Mouse (Mus musculus): Measurements from ENCODE around the gene Itga10. TPM values are rescaled to one million over a fixed set of nuclear protein-coding genes. Genes with fewer than 3 reads are reported as not detected.
A peak's percentile ranks its signal among the peaks of the same experiment; 100 is the strongest.
"Not testable (repeated sequence)": the region's sequence is repeated elsewhere in the genome, so short reads cannot be mapped to it uniquely, and the experiment has no call there.

The Itga10 gene
- polyA plus RNA-seq, 1 experiment from 2014 or later, result 0.17 TPM

DNA sequence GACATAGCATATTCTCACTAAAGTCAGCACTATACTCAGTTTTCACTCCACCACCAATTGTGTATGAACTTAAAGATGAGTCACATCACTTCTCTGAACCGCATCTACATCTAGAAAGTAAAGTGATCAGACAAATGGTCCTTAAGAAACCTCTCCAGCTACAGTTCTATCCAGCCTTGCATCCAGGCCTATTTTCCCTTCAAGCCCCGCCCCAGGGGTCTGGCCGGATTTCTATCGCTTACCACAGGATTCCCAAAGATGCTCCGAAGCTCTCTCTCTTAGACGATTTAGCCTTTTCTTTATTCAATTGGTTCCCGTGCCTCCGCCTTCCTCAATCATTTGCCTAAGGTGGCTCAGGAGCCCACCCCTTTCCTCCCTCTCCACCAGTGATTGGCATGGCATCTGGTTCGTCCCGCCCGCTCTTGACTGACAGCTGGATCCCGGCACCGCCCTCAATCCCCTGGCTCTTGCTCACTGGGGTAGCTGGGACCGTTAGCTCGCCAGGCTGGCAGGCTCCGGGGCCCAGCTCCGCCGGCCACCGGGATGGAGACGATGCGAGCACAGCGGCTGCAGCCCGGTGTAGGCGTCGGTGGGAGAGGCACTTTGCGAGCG lies 44.6 kb upstream of the Itga10 start, which contains the start of gene Lix1l:
TSS of gene Lix1l (plus strand) at position 511 of the 612 bp plus-strand sequence.
- H3K27me3 ChIP-seq (ENCODE audit: control insufficient read depth, insufficient read depth, low read depth, low read length), result peaks cover 66% of the 10 kb centered on the region
- H3K36me3 ChIP-seq (ENCODE audit: control insufficient read depth, insufficient read depth), result no peaks in the 10 kb centered on the region
- peak within 1 kb of the TSS; percentile 40 for H3K27ac ChIP-seq (ENCODE audit: low read length)
- WGBS (ENCODE audit: insufficient replicate concordance), result under 1% methylated on average over 27 of the region's 27 CpGs
- H3K4me3 ChIP-seq (ENCODE audit: low read depth, low read length), result peak within 1 kb of the TSS; percentile 68
- peaks cover 22% of the 10 kb centered on the region for H3K4me1 ChIP-seq (ENCODE audit: control insufficient read depth, low read depth, low read length)
- H3K9ac ChIP-seq (ENCODE audit: low read depth, low read length), result peak within 1 kb of the TSS; percentile 52
- peak; percentile 95 for ATAC-seq (ENCODE audit: low read depth)
- no peaks in the 10 kb centered on the region for H3K9me3 ChIP-seq (replicated peaks; ENCODE audit: control insufficient read depth, low read length)
- peak within 1 kb of the TSS; percentile 87 for H3K4me2 ChIP-seq (ENCODE audit: low read depth, low read length)

DNA sequence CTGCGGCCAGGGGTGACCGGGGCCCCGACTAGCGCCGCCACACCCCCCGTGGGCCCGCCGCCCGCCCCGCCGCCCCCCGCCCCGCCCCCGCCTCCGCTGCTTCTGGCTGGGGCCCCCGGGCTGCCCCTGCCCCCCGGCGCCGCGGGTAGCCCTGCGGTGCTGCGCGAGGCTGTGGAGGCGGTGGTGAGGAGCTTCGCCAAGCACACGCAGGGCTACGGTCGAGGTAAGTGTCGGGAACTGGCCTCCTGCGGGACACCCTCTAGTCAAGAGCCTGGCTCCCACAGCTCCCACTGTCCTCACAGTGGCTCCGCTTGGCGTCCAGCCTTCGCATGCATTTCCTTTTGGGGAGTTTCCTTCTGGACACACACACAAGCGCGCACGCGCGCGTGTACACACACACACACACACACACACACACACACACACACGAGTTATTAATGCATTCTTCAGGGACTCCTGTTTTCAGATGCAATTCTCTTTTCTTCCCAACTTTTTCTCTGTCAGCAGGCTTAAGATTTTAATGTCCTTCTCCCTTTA lies 44.1 kb upstream of the Itga10 start:
- ATAC-seq (ENCODE audit: low read depth), result peak; percentile 52
- Histone ChIP-seq H3K4me1 (ENCODE audit: control insufficient read depth, low read depth, low read length) (peaks cover 19% of the 10 kb centered on the region), H3K9ac (ENCODE audit: low read depth, low read length) (peak overlapping the region; percentile 52), H3K27ac (ENCODE audit: low read length) (peak overlapping the region; percentile 40), H3K36me3 (ENCODE audit: control insufficient read depth, insufficient read depth) (no peaks in the 10 kb centered on the region), H3K4me2 (ENCODE audit: low read depth, low read length) (peak overlapping the region; percentile 87), H3K27me3 (ENCODE audit: control insufficient read depth, insufficient read depth, low read depth, low read length) (peaks cover 60% of the 10 kb centered on the region), H3K9me3 (replicated peaks; ENCODE audit: control insufficient read depth, low read length) (no peaks in the 10 kb centered on the region), H3K4me3 (ENCODE audit: low read depth, low read length) (peak overlapping the region; percentile 68)
- 1% methylated on average over 25 of the region's 40 CpGs for WGBS (ENCODE audit: insufficient replicate concordance)

DNA sequence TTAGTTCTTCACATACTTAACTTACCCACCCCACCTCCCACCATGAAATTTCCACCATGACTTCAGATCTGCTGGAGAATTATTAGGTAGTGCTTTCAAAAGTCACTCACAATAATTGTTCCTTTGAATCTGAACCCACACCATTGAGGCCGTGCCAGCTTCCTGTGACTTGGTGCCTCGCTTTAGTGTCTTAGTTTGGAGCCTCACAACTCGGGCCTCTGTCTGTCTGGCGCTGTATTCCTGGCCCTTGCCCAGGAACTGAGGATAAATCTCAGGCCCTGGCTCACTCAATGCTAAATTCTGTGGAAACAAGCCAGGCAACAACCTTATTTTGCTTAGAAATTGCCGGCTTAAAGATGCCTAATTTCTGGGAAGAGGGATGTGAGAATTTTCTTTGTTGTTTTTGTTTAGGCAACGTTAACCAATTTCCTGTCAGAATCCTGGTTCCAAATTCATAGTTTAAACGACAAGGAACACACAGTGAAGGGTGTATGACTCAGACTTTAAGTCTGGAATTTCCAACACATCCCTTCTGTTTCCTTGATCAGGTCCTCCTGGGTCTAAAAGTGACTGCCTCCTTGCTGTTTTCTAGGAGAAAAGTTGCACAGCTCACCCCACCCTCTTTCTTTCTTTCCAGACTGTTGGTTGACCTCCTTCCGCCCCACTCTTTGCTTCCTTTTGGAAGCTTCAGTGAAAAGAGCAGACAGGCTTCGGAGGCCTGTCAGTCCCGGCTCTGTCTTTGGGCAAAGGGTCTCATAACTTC lies 43.3 kb upstream of the Itga10 start:
- Histone ChIP-seq H3K36me3 (ENCODE audit: control insufficient read depth, insufficient read depth) (no peaks in the 10 kb centered on the region), H3K27me3 (ENCODE audit: control insufficient read depth, insufficient read depth, low read depth, low read length) (peaks cover 52% of the 10 kb centered on the region), H3K4me3 (ENCODE audit: low read depth, low read length) (no peak overlapping the region; the same call in 1 of the 2 replicates), H3K9me3 (replicated peaks; ENCODE audit: control insufficient read depth, low read length) (no peaks in the 10 kb centered on the region), H3K9ac (ENCODE audit: low read depth, low read length) (no peak overlapping the region; the same call in 1 of the 2 replicates), H3K4me1 (ENCODE audit: control insufficient read depth, low read depth, low read length) (peaks cover 11% of the 10 kb centered on the region), H3K27ac (ENCODE audit: low read length) (no peak overlapping the region), H3K4me2 (ENCODE audit: low read depth, low read length) (peak overlapping the region; percentile 87)
- 46% methylated on average over 10 of the region's 10 CpGs for WGBS (ENCODE audit: insufficient replicate concordance)
- ATAC-seq (ENCODE audit: low read depth), result no peak

DNA sequence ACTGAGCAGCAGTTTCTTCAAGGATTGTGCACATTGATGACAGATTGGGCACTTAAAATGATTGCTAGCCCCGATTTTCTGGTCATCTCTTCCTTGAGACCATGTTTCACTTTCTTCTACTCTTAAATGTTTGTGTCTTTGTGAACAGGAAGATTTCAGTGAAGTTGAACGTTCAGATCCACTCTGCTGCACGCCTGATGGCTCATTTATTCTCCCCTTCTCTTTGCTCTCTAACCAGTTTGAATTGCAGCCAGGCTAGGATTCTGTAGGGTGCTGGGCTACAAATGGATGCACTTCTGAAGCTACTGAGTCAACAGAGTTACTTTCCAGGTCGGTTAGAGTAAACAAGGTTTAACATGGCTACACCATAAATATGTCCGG lies 42.7 kb upstream of the Itga10 start:
- H3K4me3 ChIP-seq (ENCODE audit: low read depth, low read length), result no peak overlapping the region

DNA sequence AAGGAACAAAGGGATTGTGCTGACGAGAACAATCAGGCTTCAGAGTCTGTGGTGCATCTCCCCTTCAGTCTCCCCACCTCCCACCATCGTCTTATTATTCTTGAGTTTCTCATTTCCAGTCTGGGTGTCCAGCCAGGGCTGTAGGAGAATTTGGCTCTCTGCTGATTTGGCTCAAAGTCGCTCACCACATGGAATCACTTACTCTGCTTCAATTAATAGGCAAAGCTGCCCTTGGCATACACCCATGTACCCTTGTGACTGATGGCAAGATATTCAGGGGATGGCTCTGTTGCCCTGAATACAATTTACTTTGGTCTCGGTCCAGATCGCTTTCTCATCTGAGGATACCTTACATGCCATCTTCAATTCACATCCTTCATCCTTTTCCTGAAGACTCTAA lies 42.1 kb upstream of the Itga10 start:
- Histone ChIP-seq H3K36me3 (ENCODE audit: control insufficient read depth, insufficient read depth) (no peaks in the 10 kb centered on the region), H3K27ac (ENCODE audit: low read length) (no peak overlapping the region), H3K27me3 (ENCODE audit: control insufficient read depth, insufficient read depth, low read depth, low read length) (peaks cover 40% of the 10 kb centered on the region), H3K9ac (ENCODE audit: low read depth, low read length) (no peak overlapping the region), H3K4me1 (ENCODE audit: control insufficient read depth, low read depth, low read length) (peaks cover 2% of the 10 kb centered on the region; the same call in 1 of the 2 replicates), H3K9me3 (replicated peaks; ENCODE audit: control insufficient read depth, low read length) (no peaks in the 10 kb centered on the region), H3K4me3 (ENCODE audit: low read depth, low read length) (no peak overlapping the region), H3K4me2 (ENCODE audit: low read depth, low read length) (no peak overlapping the region)
- 66% methylated on average over 5 of the region's 5 CpGs for WGBS (ENCODE audit: insufficient replicate concordance)
- no peak for ATAC-seq (ENCODE audit: low read depth)

More for the DNA sequence above, 42.7 kb upstream of the Itga10 start:
- 32% methylated on average over 5 of the region's 5 CpGs for WGBS (ENCODE audit: insufficient replicate concordance)
- Histone ChIP-seq H3K9ac (ENCODE audit: low read depth, low read length) (no peak overlapping the region), H3K27me3 (ENCODE audit: control insufficient read depth, insufficient read depth, low read depth, low read length) (peaks cover 47% of the 10 kb centered on the region), H3K27ac (ENCODE audit: low read length) (no peak overlapping the region), H3K4me1 (ENCODE audit: control insufficient read depth, low read depth, low read length) (peaks cover 6% of the 10 kb centered on the region), H3K4me2 (ENCODE audit: low read depth, low read length) (no peak overlapping the region), H3K9me3 (replicated peaks; ENCODE audit: control insufficient read depth, low read length) (no peaks in the 10 kb centered on the region), H3K36me3 (ENCODE audit: control insufficient read depth, insufficient read depth) (no peaks in the 10 kb centered on the region)
- ATAC-seq (ENCODE audit: low read depth), result no peak

DNA sequence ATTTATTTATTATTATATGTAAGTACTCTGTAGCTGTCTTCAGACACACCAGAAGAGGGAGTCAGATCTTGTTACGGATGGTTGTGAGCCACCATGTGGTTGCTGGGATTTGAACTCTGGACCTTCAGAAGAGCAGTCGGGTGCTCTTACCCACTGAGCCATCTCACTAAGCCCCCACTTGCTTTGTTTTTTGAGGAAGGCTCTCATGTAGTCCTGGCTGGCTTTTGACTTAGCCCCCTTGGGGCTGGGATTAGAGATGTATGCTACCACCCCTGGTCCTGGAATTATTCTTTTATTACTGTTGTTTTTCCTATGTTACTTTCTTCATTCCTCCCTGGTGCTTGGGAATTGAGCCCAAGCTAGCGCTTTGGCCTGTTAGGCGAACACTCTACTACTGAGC lies 39.4 kb upstream of the Itga10 start:
- WGBS (ENCODE audit: insufficient replicate concordance), result 78% methylated on average over 4 of the region's 4 CpGs
- H3K27ac ChIP-seq (ENCODE audit: low read length); H3K4me3 ChIP-seq (ENCODE audit: low read depth, low read length): not testable (repeated sequence)

DNA sequence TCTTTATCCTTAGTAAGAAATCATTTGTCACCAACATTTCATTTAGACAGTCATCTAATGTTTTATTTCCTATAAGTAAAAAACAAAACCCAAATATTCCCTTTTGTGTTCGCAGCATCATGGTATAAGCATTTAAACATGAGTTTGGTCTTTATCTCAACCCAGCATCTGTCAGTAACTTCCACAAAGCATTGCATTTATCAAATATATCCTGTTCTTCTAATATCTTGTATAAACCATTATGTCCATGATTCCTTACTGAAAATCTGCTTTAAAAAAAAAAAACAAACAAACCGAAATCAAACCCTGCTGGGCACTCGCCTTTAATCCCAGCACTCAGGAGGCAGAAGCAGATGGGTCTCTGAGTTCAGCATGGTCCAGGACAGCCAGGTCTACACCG lies 38.8 kb upstream of the Itga10 start:
- Histone ChIP-seq H3K4me2 (ENCODE audit: low read depth, low read length) (no peak overlapping the region), H3K36me3 (ENCODE audit: control insufficient read depth, insufficient read depth) (no peaks in the 10 kb centered on the region), H3K27me3 (ENCODE audit: control insufficient read depth, insufficient read depth, low read depth, low read length) (peaks cover 8% of the 10 kb centered on the region), H3K9ac (ENCODE audit: low read depth, low read length) (no peak overlapping the region), H3K4me3 (ENCODE audit: low read depth, low read length) (no peak overlapping the region), H3K4me1 (ENCODE audit: control insufficient read depth, low read depth, low read length) (no peaks in the 10 kb centered on the region; the same call in 1 of the 2 replicates), H3K9me3 (replicated peaks; ENCODE audit: control insufficient read depth, low read length) (no peaks in the 10 kb centered on the region), H3K27ac (ENCODE audit: low read length) (no peak overlapping the region)
- no peak for ATAC-seq (ENCODE audit: low read depth)
- WGBS (ENCODE audit: insufficient replicate concordance), result 60% methylated on average over 4 of the region's 4 CpGs

More for the DNA sequence above, 39.4 kb upstream of the Itga10 start:
- ATAC-seq (ENCODE audit: low read depth); H3K4me2 ChIP-seq (ENCODE audit: low read depth, low read length); H3K9me3 ChIP-seq (replicated peaks; ENCODE audit: control insufficient read depth, low read length); H3K4me1 ChIP-seq (ENCODE audit: control insufficient read depth, low read depth, low read length); H3K36me3 ChIP-seq (ENCODE audit: control insufficient read depth, insufficient read depth); H3K9ac ChIP-seq (ENCODE audit: low read depth, low read length): not testable (repeated sequence)
- H3K27me3 ChIP-seq (ENCODE audit: control insufficient read depth, insufficient read depth, low read depth, low read length), result peaks cover 14% of the 10 kb centered on the region

DNA sequence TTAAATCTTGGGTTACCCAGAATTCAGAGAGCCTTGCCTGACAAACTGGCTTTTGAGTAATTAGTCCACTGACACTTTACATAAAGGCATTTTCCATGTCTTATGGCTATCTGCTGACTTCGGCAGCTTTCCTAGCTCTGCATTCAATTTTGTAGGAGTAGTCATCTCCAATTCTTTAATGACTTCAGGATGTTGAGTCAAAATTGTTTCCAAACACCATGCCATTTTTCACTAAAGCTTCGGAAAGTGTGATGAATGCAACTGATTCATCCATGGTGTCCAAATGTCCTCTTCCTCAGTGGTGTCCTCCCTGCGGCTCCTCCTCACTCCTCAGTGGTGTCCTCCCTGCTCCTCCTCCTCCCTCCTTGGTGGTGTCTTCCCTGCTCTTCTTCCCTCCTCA lies 27.4 kb upstream of the Itga10 start:
- Histone ChIP-seq H3K4me1 (ENCODE audit: control insufficient read depth, low read depth, low read length) (no peaks in the 10 kb centered on the region), H3K4me3 (ENCODE audit: low read depth, low read length) (no peak overlapping the region), H3K4me2 (ENCODE audit: low read depth, low read length) (no peak overlapping the region), H3K9ac (ENCODE audit: low read depth, low read length) (no peak overlapping the region), H3K27me3 (ENCODE audit: control insufficient read depth, insufficient read depth, low read depth, low read length) (no peaks in the 10 kb centered on the region), H3K36me3 (ENCODE audit: control insufficient read depth, insufficient read depth) (no peaks in the 10 kb centered on the region; the same call in 1 of the 2 replicates), H3K27ac (ENCODE audit: low read length) (no peak overlapping the region), H3K9me3 (replicated peaks; ENCODE audit: control insufficient read depth, low read length) (no peaks in the 10 kb centered on the region)
- ATAC-seq (ENCODE audit: low read depth), result no peak
- 73% methylated on average over 3 of the region's 3 CpGs for WGBS (ENCODE audit: insufficient replicate concordance)

DNA sequence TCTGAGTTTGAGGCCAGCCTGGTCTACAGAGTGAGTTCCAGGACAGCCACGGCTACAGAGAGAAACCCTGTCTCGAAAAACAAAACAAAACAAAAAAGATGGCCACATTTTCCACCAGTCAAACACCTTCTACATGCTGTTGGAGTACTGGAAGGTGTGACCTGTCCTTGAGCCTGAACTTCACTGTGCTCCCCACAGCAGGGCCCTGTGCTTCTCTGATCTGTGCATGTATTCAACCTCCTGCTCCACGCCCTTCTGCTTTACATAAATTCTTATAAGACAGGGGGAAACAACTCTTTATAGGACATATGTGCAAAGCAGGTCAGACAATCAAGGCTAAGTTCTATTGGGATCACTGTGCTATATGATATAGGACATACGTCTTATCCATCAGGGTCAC lies 22.2 kb upstream of the Itga10 start:
- H3K4me3 ChIP-seq (ENCODE audit: low read depth, low read length), result no peak overlapping the region
- H3K9me3 ChIP-seq (replicated peaks; ENCODE audit: control insufficient read depth, low read length), result no peaks in the 10 kb centered on the region
- WGBS (ENCODE audit: insufficient replicate concordance), result 70% methylated on average over 4 of the region's 4 CpGs
- H3K4me1 ChIP-seq (ENCODE audit: control insufficient read depth, low read depth, low read length), result no peaks in the 10 kb centered on the region
- no peak for ATAC-seq (ENCODE audit: low read depth)
- no peak overlapping the region for H3K4me2 ChIP-seq (ENCODE audit: low read depth, low read length)
- H3K36me3 ChIP-seq (ENCODE audit: control insufficient read depth, insufficient read depth), result no peaks in the 10 kb centered on the region; the same call in none of the 2 replicates
- no peaks in the 10 kb centered on the region for H3K27me3 ChIP-seq (ENCODE audit: control insufficient read depth, insufficient read depth, low read depth, low read length)
- H3K27ac ChIP-seq (ENCODE audit: low read length), result no peak overlapping the region
- no peak overlapping the region for H3K9ac ChIP-seq (ENCODE audit: low read depth, low read length)

Data from liver, embryonic 16.5 days (tissue).